ENCODE assay signal across 9 mouse cellular contexts in genomic region chr10:22059026-22059325, GRCm38 (mm10). TPM values are rescaled to one million over a fixed set of nuclear protein-coding genes. Genes with fewer than 3 reads are reported as not detected.
DNase-seq lines count a peak whose midpoint lies in the region; ATAC-seq and TF ChIP-seq lines count a peak whose summit lies in the region.
"Had no signal": no experiment of that assay in that cellular context is flagged by ENCODE, and none has a peak within 500 bp of the region (broad histone marks: within the 10 kb centered on the region; RNA-seq: fewer than 3 reads in every experiment).

No protein-coding gene starts in this region.

- H3K36me3 ChIP-seq in erythroblast, embryonic 14.5 days (ENCODE audit: control insufficient read depth): no peaks in the 10 kb centered on the region
- H3K36me3 ChIP-seq in testis, adult 2 months (ENCODE audit: control insufficient read depth, insufficient read depth, low read length): no peaks in the 10 kb centered on the region
- H3K36me3 ChIP-seq in liver, embryonic 11.5 days (ENCODE audit: control insufficient read depth, insufficient read depth, low read length): no peaks in the 10 kb centered on the region

- no peak for DNase-seq in testis, postnatal 10 days (ENCODE audit: low spot score)
- DNase-seq in liver, embryonic 11.5 days (ENCODE audit: low spot score): no peak
- no peak for DNase-seq in right cerebral cortex, postnatal 14 days
- no peak for DNase-seq in ovary, postnatal 14 days (ENCODE audit: low spot score)

- no peak for TF ChIP-seq POLR2A in testis, adult 2 months (IDR thresholded peaks at IDR 0.05; ENCODE audit: control insufficient read depth, low read depth, low read length)

- no peak overlapping the region for H3K9ac ChIP-seq in liver, embryonic 11.5 days (ENCODE audit: low read depth, low read length)

- peak overlapping the region; percentile 32 for H3K4me3 ChIP-seq in erythroblast, embryonic 14.5 days (replicated peaks)
- H3K4me3 ChIP-seq in testis, adult 2 months (ENCODE audit: control insufficient read depth, low read depth, low read length): peak overlapping the region; percentile 87
- H3K4me3 ChIP-seq in liver, embryonic 11.5 days (ENCODE audit: low read depth, low read length): peak overlapping the region; percentile 49

- peak overlapping the region; percentile 29 for H3K27ac ChIP-seq in testis, adult 2 months (ENCODE audit: control insufficient read depth, insufficient read depth, low read depth, low read length)
- H3K27ac ChIP-seq in liver, embryonic 11.5 days (ENCODE audit: low read depth, low read length): no peak overlapping the region

- H3K4me1 ChIP-seq in erythroblast, embryonic 14.5 days (ENCODE audit: control insufficient read depth): peaks cover 5% of the 10 kb centered on the region
- H3K4me1 ChIP-seq in testis, adult 2 months (ENCODE audit: control insufficient read depth, insufficient read depth, low read length): peaks cover 12% of the 10 kb centered on the region
- H3K4me1 ChIP-seq in liver, embryonic 11.5 days (replicated peaks; ENCODE audit: control insufficient read depth, insufficient read depth, low read length): no peaks in the 10 kb centered on the region

- H3K9me3 ChIP-seq in erythroblast, embryonic 14.5 days (ENCODE audit: control insufficient read depth, low read length): no peaks in the 10 kb centered on the region
- no peaks in the 10 kb centered on the region for H3K9me3 ChIP-seq in liver, embryonic 11.5 days (ENCODE audit: control insufficient read depth, low read length)

- TF ChIP-seq CTCF in testis, adult 2 months (IDR thresholded peaks at IDR 0.05; ENCODE audit: control insufficient read depth, insufficient read depth, insufficient replicate concordance, low read depth, low read length): no peak

- ATAC-seq in erythroblast, adult 5-6 weeks (replicated peaks; ENCODE audit: low FRiP score, poor library complexity, severe bottlenecking): no peak
- no peak; the same call in 1 of the 2 replicates for ATAC-seq in liver, embryonic 11.5 days (replicated peaks; ENCODE audit: low FRiP score)
- no peak for ATAC-seq in monocyte, adult 5-6 weeks (replicated peaks; ENCODE audit: insufficient number of reproducible peaks, low FRiP score, low TSS enrichment, poor library complexity, severe bottlenecking)

- peak overlapping the region; percentile 78 for H3K4me2 ChIP-seq in liver, embryonic 11.5 days

- H3K27me3 ChIP-seq in erythroblast, embryonic 14.5 days (ENCODE audit: control insufficient read depth): no peaks in the 10 kb centered on the region
- H3K27me3 ChIP-seq in testis, adult 2 months (ENCODE audit: control insufficient read depth, insufficient read depth, low read length): no peaks in the 10 kb centered on the region
- no peaks in the 10 kb centered on the region for H3K27me3 ChIP-seq in liver, embryonic 11.5 days (replicated peaks; ENCODE audit: control insufficient read depth, insufficient read depth, low read length)

- 14% methylated on average over 12 of the region's 12 CpGs for WGBS in liver, embryonic 11.5 days

RNA-seq across cellular contexts. Expression of gene 4930444G20Rik, which starts 8.9 kb away (rescaled TPM):
- not detected in 2 replicates for polyA plus RNA-seq in erythroblast, embryonic 14.5 days (2012)
- total RNA-seq in erythroblast, adult 5-6 weeks (2015; ENCODE audit: low replicate concordance): not detected in 2 replicates
- not detected in 2 replicates for total RNA-seq in erythroblast, adult 5-6 weeks (2017; ENCODE audit: low replicate concordance)
- 12.5 and 13.6 TPM in 2 replicates for polyA plus RNA-seq in testis, adult 2 months (2012; rRNA removed)
- not detected in 2 replicates for polyA plus RNA-seq in liver, embryonic 11.5 days (2014; fragmentation: Nextera tagmentation; extraction: Ambion mirVana)
- not detected in 3 replicates for total RNA-seq in monocyte, adult 5-6 weeks (2017)
- polyA plus RNA-seq: large intestine, adult 2 months had no signal

Comparison
In these comparisons a context has a peak if more than half of its experiments do, and no peak if none do; other contexts are left out.
1. H3K4me3 ChIP-seq: peak in every context shown above with its lines; median percentile 87 in testis, adult 2 months; 49 in liver, embryonic 11.5 days; 32 in erythroblast, embryonic 14.5 days.
2. RNA of gene 4930444G20Rik, which starts 8.9 kb away (polyA plus RNA-seq): 12.5 to 13.6 TPM in testis, adult 2 months; not detected in erythroblast, embryonic 14.5 days and not detected in liver, embryonic 11.5 days; every median in the first group is over 10 times any median in the second.